Mouse (Mus musculus) cerebellum, adult (tissue): ENCODE measurements around the gene Ankrd45.
A peak's percentile ranks its signal among the peaks of the same experiment; 100 is the strongest.
"Not testable (repeated sequence)": the region's sequence is repeated elsewhere in the genome, so short reads cannot be mapped to it uniquely, and the experiment has no call there.

Experiments used
- ATAC-seq: cut with Nextera tagmentation; 2 replicates; pipeline ENCODE4 v1.9.2; 2017; ENCODE audit warnings: mild to moderate bottlenecking, moderate library complexity, mixed read lengths; ENCODE audit not compliant: insufficient number of reproducible peaks, low FRiP score, low TSS enrichment

Gene Ankrd45

GRCm38 (mm10) chr1:161183677-161184076 is 41.2 kb downstream of the Ankrd45 start:
- ATAC-seq = no peak

DNA sequence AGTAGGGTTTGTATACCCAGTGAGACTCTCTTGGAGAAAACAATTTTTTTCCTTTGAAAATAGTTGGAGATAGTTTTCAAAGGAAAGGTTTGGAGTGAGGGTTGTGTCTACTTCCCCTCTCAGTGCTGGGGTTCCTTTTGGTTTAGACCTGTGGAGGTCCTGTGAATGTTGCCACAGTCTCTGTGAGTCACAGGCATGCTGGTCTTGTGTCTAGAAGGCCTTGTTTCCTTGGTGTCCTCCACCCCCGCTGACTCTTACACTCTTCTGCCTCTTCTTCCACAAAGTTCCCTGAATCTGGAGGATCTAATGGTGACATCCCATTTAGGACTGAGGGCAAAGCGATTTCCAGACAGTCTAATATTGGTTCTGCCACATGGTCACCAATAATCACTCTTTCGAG is 42.9 kb downstream of the Ankrd45 start:
- no peak for ATAC-seq

- no peak for ATAC-seq
Observed at GRCm38 (mm10) chr1:161190253-161190910, 47.9 kb downstream of the Ankrd45 start.

DNA sequence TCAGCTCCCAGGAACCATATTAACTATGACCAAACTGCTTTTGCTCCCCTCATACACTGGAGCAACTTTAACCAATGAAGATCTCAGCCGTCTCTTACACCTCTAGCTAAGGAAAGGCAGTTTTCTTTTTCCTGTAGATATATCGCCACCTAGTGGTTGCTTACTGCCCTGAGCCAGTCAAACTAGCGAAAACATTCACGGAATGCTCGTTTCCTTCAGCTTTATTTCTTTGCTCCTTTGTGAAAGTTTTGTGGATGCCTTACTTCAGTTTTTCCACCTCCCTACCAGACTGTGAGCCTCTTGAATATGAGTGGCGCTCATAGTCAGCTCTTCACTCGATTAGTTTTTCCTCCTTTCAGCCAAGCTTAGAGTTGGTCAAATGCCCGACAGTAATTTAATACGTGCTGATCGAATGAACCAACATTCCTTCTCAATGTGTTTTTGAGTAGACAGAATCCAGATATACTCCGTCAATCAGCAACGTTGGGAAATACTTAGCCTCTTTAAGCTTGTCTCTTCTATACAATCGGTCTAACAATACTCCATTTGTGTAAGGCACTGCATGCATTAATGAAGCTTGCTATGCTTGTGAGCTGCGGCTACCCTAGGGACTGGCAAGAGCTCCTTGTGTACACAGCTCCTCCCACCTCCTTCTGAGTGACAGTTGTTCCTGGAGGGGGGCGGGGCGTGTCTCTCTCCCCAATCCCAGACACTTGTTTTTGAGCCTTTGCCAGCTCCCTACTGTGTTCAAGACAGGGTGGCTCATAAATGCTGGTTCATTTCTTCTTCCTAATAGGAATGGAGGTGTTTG is 53.3 kb downstream of the Ankrd45 start:
- peak; percentile 94 for ATAC-seq

- ATAC-seq = not testable (repeated sequence)
Observed at GRCm38 (mm10) chr1:161196364-161196763, 53.9 kb downstream of the Ankrd45 start.

- no peak for ATAC-seq
Observed at GRCm38 (mm10) chr1:161199856-161200255, 57.4 kb downstream of the Ankrd45 start.

DNA sequence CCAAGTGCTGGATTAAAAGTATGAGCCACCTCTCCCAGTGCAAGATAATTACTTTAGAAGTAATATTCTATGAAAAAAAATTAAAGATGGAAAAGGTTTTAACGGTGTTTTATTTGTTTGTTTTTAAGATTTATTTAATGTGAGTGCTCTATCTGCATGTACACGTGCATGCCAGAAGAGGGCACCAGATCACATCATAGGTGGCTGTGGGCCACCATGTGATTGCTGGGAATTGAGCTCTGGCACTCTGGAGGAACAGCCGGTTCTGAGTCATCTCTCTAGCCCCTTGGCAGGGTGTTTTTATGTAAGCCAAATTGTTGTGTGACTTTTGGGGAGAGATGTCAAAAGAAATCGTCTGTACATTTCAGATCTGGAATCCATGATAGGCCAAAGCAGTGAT is 72.0 kb downstream of the Ankrd45 start:
- ATAC-seq = no peak

- peak; percentile 49; the same call in 1 of the 2 replicates for ATAC-seq
Observed at GRCm38 (mm10) chr1:161219816-161220215, 77.3 kb downstream of the Ankrd45 start.
